Mouse (Mus musculus) cortical plate, adult 2 months (tissue): ENCODE data around the gene Drap1.

Source experiments
- CTCF ChIP-seq: fragments of 200-500 bp; IDR thresholded peaks from 2 replicates; pipeline ENCODE4 v1.5.1; 2011; ENCODE audit warnings: mild to moderate bottlenecking, control low read depth, low read length; ENCODE audit not compliant: insufficient read depth; ENCODE audit errors: extremely low read depth
- POLR2A ChIP-seq: fragments of 200-500 bp; IDR thresholded peaks from 2 replicates; pipeline ENCODE4 v1.6.1; 2011; ENCODE audit warnings: mild to moderate bottlenecking, low read length, control low read depth; ENCODE audit not compliant: insufficient read depth; ENCODE audit errors: extremely low read depth

GRCm38 (mm10) chr19:5460465-5460911 is 35.7 kb upstream of the Drap1 start, which contains the start of gene Fibp:
- TF ChIP-seq CTCF: no peak
- peak; percentile 84 for TF ChIP-seq POLR2A
